Mouse (Mus musculus): ENCODE measurements around the gene Abcb7. TPM values are rescaled to one million over a fixed set of nuclear protein-coding genes. Genes with fewer than 3 reads are reported as not detected.

The Abcb7 gene
- 37.7 and 38.7 TPM in 2 replicates for total RNA-seq (2012; rRNA removed)

DNA sequence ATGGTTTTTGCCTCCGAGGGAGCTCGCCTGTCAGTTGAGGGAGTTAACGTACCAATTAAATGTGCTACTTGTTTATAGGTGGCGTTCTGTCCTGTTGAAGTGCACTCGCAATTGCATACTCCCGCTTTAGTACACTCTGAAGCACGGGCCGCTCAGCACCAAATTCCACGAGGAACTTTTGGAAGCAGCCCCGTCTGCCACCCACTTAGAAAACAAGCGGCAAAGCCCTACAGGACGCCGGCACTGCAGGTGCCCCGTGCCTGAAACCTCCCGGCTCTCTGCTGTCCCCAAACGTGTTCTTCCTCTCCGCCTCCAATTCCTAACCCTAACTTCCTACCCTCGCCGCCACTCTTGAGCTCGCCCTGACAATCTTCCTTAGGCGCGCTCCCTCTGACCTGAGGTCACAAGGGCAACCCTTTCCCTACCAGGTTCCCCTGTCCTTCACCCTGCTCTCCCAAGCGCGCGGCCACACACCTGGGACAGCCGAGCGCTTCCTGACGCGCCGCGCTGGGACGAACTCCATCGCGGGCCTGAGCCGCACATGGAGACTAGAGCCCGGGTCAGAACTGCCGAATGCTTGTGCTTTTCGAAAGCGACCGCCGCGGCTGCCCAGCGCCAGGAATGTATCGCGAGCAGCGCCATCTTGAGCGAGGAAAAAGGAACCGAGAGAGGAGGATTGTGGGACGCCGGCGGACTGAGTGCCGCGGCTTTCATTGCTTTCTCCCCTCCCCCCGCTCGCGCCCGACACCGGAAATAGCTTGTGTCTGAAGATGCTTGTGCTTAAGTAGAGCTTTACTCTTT lies at the start of gene Abcb7:
Gene Abcb7, minus strand, starts transcription at position 674 of the 801 bp plus-strand sequence.
- Histone ChIP-seq H3K4me3 (ENCODE audit: insufficient read depth in 1 of 2, low read depth in 1 of 2, low read length in 2 of 2, poor library complexity in 1 of 2, severe bottlenecking in 1 of 2) (peak within 1 kb of the TSS; percentile 86 to 94), H3K9me3 (ENCODE audit: control insufficient read depth, insufficient read depth, low read depth, low read length) (no peaks in the 10 kb centered on the region), H3K27ac (ENCODE audit: insufficient read depth, low read depth, low read length, poor library complexity, severe bottlenecking) (peak within 1 kb of the TSS; percentile 97), H3K4me1 (ENCODE audit: control insufficient read depth in 2 of 2, insufficient read depth in 2 of 2, low read length in 2 of 2, poor library complexity in 1 of 2) (peaks cover 0 to 9% of the 10 kb centered on the region in 2 experiments; a peak in 1 of 4 replicates), H3K9ac (ENCODE audit: insufficient read depth, low read depth, low read length, poor library complexity, severe bottlenecking) (peak within 1 kb of the TSS; percentile 99), H3K36me3 (ENCODE audit: control insufficient read depth, insufficient read depth, low read length, poor library complexity, severe bottlenecking) (no peaks in the 10 kb centered on the region)
- in situ Hi-C loops (cut with MboI; ENCODE audit: low sequenced_read_pairs in 2 of 2, unreplicated experiment in 2 of 2), result no loop called here
- DNase-seq (ENCODE audit: low read depth, low spot score), result peak; percentile 75
- TF ChIP-seq ZC3H11A (IDR thresholded peaks at IDR 0.05; ENCODE audit: borderline replicate concordance, low read depth, low read length) (no peak), ZNF384 (IDR thresholded peaks at IDR 0.05; ENCODE audit: low read depth, low read length) (no peak), CHD2 (IDR thresholded peaks at IDR 0.05; ENCODE audit: low read depth, low read length) (peak; percentile 47; the same call in 1 of the 2 replicates), MAFK (IDR thresholded peaks at IDR 0.05; ENCODE audit: insufficient read depth, low read depth, low read length) (no peak), HCFC1 (IDR thresholded peaks at IDR 0.05; ENCODE audit: borderline replicate concordance, insufficient read depth, low read length) (peak; percentile 59; the same call in 1 of the 2 replicates)

DNA sequence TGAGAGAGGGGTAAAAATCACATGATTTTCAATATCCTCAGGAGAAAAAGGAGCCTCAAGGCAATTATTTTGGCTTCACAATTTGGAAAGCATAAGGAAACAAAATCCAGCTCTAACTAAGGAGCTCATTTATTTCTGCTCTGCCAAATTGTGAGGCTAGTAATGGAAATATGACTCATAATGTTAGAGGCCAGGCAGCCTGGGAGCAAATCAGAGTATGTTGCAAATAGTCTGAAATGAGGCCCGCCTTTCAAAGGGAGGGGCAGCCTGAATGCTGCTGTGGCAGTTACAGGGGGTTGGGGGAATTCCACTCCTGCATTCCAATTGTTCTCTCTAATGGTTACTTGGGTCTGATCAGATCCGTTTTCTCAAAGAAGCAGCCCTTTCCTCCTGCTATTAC lies 48.1 kb upstream of the Abcb7 start:
- H3K27ac ChIP-seq (ENCODE audit: insufficient read depth, low read depth, low read length, poor library complexity, severe bottlenecking), result no peak overlapping the region
- no peaks in the 10 kb centered on the region for H3K9me3 ChIP-seq (ENCODE audit: control insufficient read depth, insufficient read depth, low read depth, low read length)
- TF ChIP-seq ZNF384 (IDR thresholded peaks at IDR 0.05; ENCODE audit: low read depth, low read length), result no peak
- no peak for TF ChIP-seq MAFK (IDR thresholded peaks at IDR 0.05; ENCODE audit: insufficient read depth, low read depth, low read length)
- no peak for TF ChIP-seq CHD2 (IDR thresholded peaks at IDR 0.05; ENCODE audit: low read depth, low read length)
- TF ChIP-seq HCFC1 (IDR thresholded peaks at IDR 0.05; ENCODE audit: borderline replicate concordance, insufficient read depth, low read length), result no peak
- no peak for TF ChIP-seq ZC3H11A (IDR thresholded peaks at IDR 0.05; ENCODE audit: borderline replicate concordance, low read depth, low read length)
- H3K9ac ChIP-seq (ENCODE audit: insufficient read depth, low read depth, low read length, poor library complexity, severe bottlenecking), result no peak overlapping the region
- H3K36me3 ChIP-seq (ENCODE audit: control insufficient read depth, insufficient read depth, low read length, poor library complexity, severe bottlenecking), result no peaks in the 10 kb centered on the region
- no peak for DNase-seq (ENCODE audit: low read depth, low spot score)
- no peak overlapping the region for H3K4me3 ChIP-seq (ENCODE audit: insufficient read depth in 1 of 2, low read depth in 1 of 2, low read length in 2 of 2, poor library complexity in 1 of 2, severe bottlenecking in 1 of 2)
- in situ Hi-C loops (cut with MboI; ENCODE audit: low sequenced_read_pairs in 2 of 2, unreplicated experiment in 2 of 2), result no loop called here
- no peaks in the 10 kb centered on the region for H3K4me1 ChIP-seq (ENCODE audit: control insufficient read depth in 2 of 2, insufficient read depth in 2 of 2, low read length in 2 of 2, poor library complexity in 1 of 2)

DNA sequence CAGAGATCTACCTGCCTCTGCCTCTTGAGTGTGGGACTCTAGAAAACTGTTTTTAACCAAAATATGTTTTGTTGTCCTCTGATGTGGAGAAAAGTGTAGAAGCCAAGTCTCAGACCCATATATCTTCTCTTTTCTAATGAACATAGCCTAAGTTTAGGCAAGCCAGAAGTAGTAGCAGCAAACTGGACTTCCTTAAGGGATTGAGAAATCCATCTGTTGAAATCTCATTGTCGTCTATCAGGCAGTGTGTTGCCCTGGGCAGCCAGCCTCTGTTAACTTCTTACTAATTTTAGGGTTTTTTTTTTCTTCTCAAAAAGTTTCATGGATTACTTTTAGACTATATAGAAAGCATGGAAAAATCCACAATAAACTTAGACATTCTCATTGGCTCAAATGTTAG lies 38.8 kb upstream of the Abcb7 start:
- no peaks in the 10 kb centered on the region for H3K36me3 ChIP-seq (ENCODE audit: control insufficient read depth, insufficient read depth, low read length, poor library complexity, severe bottlenecking)
- in situ Hi-C loops (cut with MboI; ENCODE audit: low sequenced_read_pairs in 2 of 2, unreplicated experiment in 2 of 2), result no loop called here
- no peak for DNase-seq (ENCODE audit: low read depth, low spot score)
- H3K27ac ChIP-seq (ENCODE audit: insufficient read depth, low read depth, low read length, poor library complexity, severe bottlenecking), result no peak overlapping the region
- H3K4me1 ChIP-seq (ENCODE audit: control insufficient read depth in 2 of 2, insufficient read depth in 2 of 2, low read length in 2 of 2, poor library complexity in 1 of 2), result no peaks in the 10 kb centered on the region
- no peak overlapping the region for H3K4me3 ChIP-seq (ENCODE audit: insufficient read depth in 1 of 2, low read depth in 1 of 2, low read length in 2 of 2, poor library complexity in 1 of 2, severe bottlenecking in 1 of 2)
- TF ChIP-seq HCFC1 (IDR thresholded peaks at IDR 0.05; ENCODE audit: borderline replicate concordance, insufficient read depth, low read length) (no peak), MAFK (IDR thresholded peaks at IDR 0.05; ENCODE audit: insufficient read depth, low read depth, low read length) (no peak), ZNF384 (IDR thresholded peaks at IDR 0.05; ENCODE audit: low read depth, low read length) (no peak), CHD2 (IDR thresholded peaks at IDR 0.05; ENCODE audit: low read depth, low read length) (no peak), ZC3H11A (IDR thresholded peaks at IDR 0.05; ENCODE audit: borderline replicate concordance, low read depth, low read length) (no peak)
- no peak overlapping the region for H3K9ac ChIP-seq (ENCODE audit: insufficient read depth, low read depth, low read length, poor library complexity, severe bottlenecking)
- no peaks in the 10 kb centered on the region for H3K9me3 ChIP-seq (ENCODE audit: control insufficient read depth, insufficient read depth, low read depth, low read length)

DNA sequence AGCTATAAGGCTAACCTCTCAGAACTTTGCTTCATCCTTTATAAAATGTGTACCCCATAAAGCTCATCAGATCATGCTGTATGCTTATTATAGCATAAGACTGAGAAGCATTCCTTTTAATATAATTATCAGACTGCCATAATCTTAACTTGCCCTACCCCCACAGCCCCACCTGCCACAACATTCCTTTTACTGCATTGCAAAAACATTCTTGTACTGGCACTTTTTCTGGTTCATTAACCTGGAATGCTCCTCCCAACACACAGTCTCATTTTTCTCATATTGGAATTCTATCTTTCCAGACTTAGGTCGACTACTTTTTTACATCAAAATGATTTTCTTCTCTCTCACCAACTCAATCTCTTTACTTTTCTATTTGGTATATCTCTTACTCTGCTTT lies 19.8 kb upstream of the Abcb7 start:
- Histone ChIP-seq H3K9ac (ENCODE audit: insufficient read depth, low read depth, low read length, poor library complexity, severe bottlenecking) (no peak overlapping the region), H3K36me3 (ENCODE audit: control insufficient read depth, insufficient read depth, low read length, poor library complexity, severe bottlenecking) (no peaks in the 10 kb centered on the region), H3K4me1 (ENCODE audit: control insufficient read depth in 2 of 2, insufficient read depth in 2 of 2, low read length in 2 of 2, poor library complexity in 1 of 2) (no peaks in the 10 kb centered on the region), H3K9me3 (ENCODE audit: control insufficient read depth, insufficient read depth, low read depth, low read length) (no peaks in the 10 kb centered on the region), H3K4me3 (ENCODE audit: insufficient read depth in 1 of 2, low read depth in 1 of 2, low read length in 2 of 2, poor library complexity in 1 of 2, severe bottlenecking in 1 of 2) (no peak overlapping the region), H3K27ac (ENCODE audit: insufficient read depth, low read depth, low read length, poor library complexity, severe bottlenecking) (no peak overlapping the region)
- DNase-seq (ENCODE audit: low read depth, low spot score), result no peak
- in situ Hi-C loops (cut with MboI; ENCODE audit: low sequenced_read_pairs in 2 of 2, unreplicated experiment in 2 of 2), result no loop called here
- TF ChIP-seq ZC3H11A (IDR thresholded peaks at IDR 0.05; ENCODE audit: borderline replicate concordance, low read depth, low read length) (no peak), CHD2 (IDR thresholded peaks at IDR 0.05; ENCODE audit: low read depth, low read length) (no peak), HCFC1 (IDR thresholded peaks at IDR 0.05; ENCODE audit: borderline replicate concordance, insufficient read depth, low read length) (no peak), MAFK (IDR thresholded peaks at IDR 0.05; ENCODE audit: insufficient read depth, low read depth, low read length) (no peak), ZNF384 (IDR thresholded peaks at IDR 0.05; ENCODE audit: low read depth, low read length) (no peak)

Data from ES-E14 (cell line).